Mouse (Mus musculus): ENCODE data around the gene Tnrc6c.

DNA sequence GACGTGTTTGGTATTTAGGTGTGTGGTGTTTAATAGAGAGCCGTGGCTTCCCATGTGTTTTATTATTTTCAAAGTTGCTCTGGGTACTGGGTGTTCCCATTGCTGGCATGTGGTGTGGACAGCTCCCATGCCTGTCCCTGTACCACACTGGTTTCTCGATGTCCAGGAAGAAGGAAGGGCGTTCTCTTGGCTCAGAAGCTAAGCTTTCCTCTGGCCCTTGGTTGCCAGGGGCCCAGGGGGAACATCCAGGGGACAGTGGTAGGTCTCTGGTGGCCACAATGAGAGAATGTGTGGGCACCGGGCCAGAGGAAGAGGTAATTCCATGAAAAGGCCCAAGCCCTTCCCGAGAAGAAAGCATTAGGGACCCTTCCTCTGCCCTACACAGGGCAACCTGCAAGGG, 27.5 kb upstream of the Tnrc6c start:
- TF ChIP-seq GATA1 (IDR thresholded peaks at IDR 0.05; ENCODE audit: borderline replicate concordance, low read length) (no peak), FLI1 (IDR thresholded peaks at IDR 0.05; ENCODE audit: low read length) (no peak)
